22 mouse cellular contexts compared by ENCODE assay signal in genomic region chr13:60169026-60169425, GRCm38 (mm10). TPM values are rescaled to one million over a fixed set of nuclear protein-coding genes. Genes with fewer than 3 reads are reported as not detected.
A peak's percentile ranks its signal among the peaks of the same experiment; 100 is the strongest.
DNase-seq lines count a peak whose midpoint lies in the region; ATAC-seq lines count a peak whose summit lies in the region.
"Had no signal": no experiment of that assay in that cellular context is flagged by ENCODE, and none has a peak within 500 bp of the region (broad histone marks: within the 10 kb centered on the region; RNA-seq: fewer than 3 reads in every experiment).

No protein-coding gene starts in this region.

- H3K9ac ChIP-seq in hindbrain, embryonic 12.5 days = no peak overlapping the region
- no peak overlapping the region for H3K9ac ChIP-seq in midbrain, embryonic 11.5 days (ENCODE audit: low read length)

- no peak overlapping the region for H3K4me2 ChIP-seq in hindbrain, embryonic 12.5 days (replicated peaks)
- no peak overlapping the region for H3K4me2 ChIP-seq in midbrain, embryonic 11.5 days

- peak; percentile 81 for DNase-seq in heart, adult 11 months
- DNase-seq in heart, adult 8-10 months (ENCODE audit: low spot score) = no peak
- no peak for DNase-seq in hindbrain, embryonic 10.5 days (ENCODE audit: low spot score)
- DNase-seq in midbrain, embryonic 11.5 days (ENCODE audit: low spot score, missing footprints) = peak; percentile 69
- no peak for DNase-seq in midbrain, embryonic 10.5 days (ENCODE audit: low spot score)
- DNase-seq: adrenal gland, adult 2 months; adrenal gland, adult 8-10 months; adrenal gland, postnatal 10 days; adrenal gland, postnatal 14 days; adrenal gland, postnatal 25 days; adrenal gland, postnatal 36 days; B cell, adult 2 months; cerebellum, adult 11 months; cerebellum, adult 11-12 months; cerebellum, adult 18-20 months had no signal

- H3K4me1 ChIP-seq in hindbrain, embryonic 10.5 days (replicated peaks) = peaks cover 49% of the 10 kb centered on the region
- H3K4me1 ChIP-seq in hindbrain, embryonic 12.5 days = peaks cover 31% of the 10 kb centered on the region
- peaks cover 36% of the 10 kb centered on the region for H3K4me1 ChIP-seq in midbrain, embryonic 11.5 days (ENCODE audit: control insufficient read depth, insufficient read depth, low read length)
- H3K4me1 ChIP-seq in midbrain, embryonic 10.5 days = peaks cover 47% of the 10 kb centered on the region

- 93% methylated on average over 2 of the region's 2 CpGs for WGBS in hindbrain, embryonic 10.5 days
- 93% methylated on average over 2 of the region's 2 CpGs for WGBS in hindbrain, embryonic 12.5 days
- WGBS in midbrain, embryonic 11.5 days = 98% methylated on average over 2 of the region's 2 CpGs
- WGBS in midbrain, embryonic 10.5 days = 92% methylated on average over 2 of the region's 2 CpGs

- H3K36me3 ChIP-seq in hindbrain, embryonic 10.5 days = no peaks in the 10 kb centered on the region
- no peaks in the 10 kb centered on the region for H3K36me3 ChIP-seq in hindbrain, embryonic 12.5 days
- no peaks in the 10 kb centered on the region for H3K36me3 ChIP-seq in midbrain, embryonic 11.5 days (ENCODE audit: control insufficient read depth, insufficient read depth, low read length)
- H3K36me3 ChIP-seq in midbrain, embryonic 10.5 days = no peaks in the 10 kb centered on the region
- H3K36me3 ChIP-seq: G1E had no signal

- peak overlapping the region; percentile 45; the same call in 1 of the 2 replicates for H3K27ac ChIP-seq in hindbrain, embryonic 10.5 days
- H3K27ac ChIP-seq in hindbrain, embryonic 12.5 days = no peak overlapping the region
- H3K27ac ChIP-seq in midbrain, embryonic 11.5 days (ENCODE audit: low read depth, low read length) = no peak overlapping the region
- H3K27ac ChIP-seq in midbrain, embryonic 10.5 days (replicated peaks) = no peak overlapping the region

- peaks cover 56% of the 10 kb centered on the region for H3K27me3 ChIP-seq in hindbrain, embryonic 10.5 days (ENCODE audit: insufficient read depth, poor library complexity, severe bottlenecking)
- H3K27me3 ChIP-seq in hindbrain, embryonic 12.5 days = 0 out of 2 replicates have a peak, but pooled peaks cover 9% of the 10 kb centered on the region
- peaks cover 27% of the 10 kb centered on the region for H3K27me3 ChIP-seq in midbrain, embryonic 11.5 days (ENCODE audit: control insufficient read depth, insufficient read depth, low read length)
- peaks cover 83% of the 10 kb centered on the region for H3K27me3 ChIP-seq in midbrain, embryonic 10.5 days (ENCODE audit: low read depth, poor library complexity, severe bottlenecking)
- H3K27me3 ChIP-seq: CH12.LX, Patski had no signal

- no peak overlapping the region for H3K4me3 ChIP-seq in hindbrain, embryonic 10.5 days
- no peak overlapping the region for H3K4me3 ChIP-seq in hindbrain, embryonic 12.5 days
- no peak overlapping the region for H3K4me3 ChIP-seq in midbrain, embryonic 11.5 days (ENCODE audit: low read depth, low read length)
- H3K4me3 ChIP-seq in midbrain, embryonic 10.5 days = no peak overlapping the region

- no peak for ATAC-seq in hindbrain, embryonic 12.5 days (ENCODE audit: low FRiP score)
- ATAC-seq in midbrain, embryonic 11.5 days (ENCODE audit: low FRiP score) = no peak
- ATAC-seq: activated CD4-positive, CD25-positive, alpha-beta regulatory T cell, adult 4 months; CD4-positive, CD25-positive, alpha-beta regulatory T cell, adult 4 months; Patski had no signal

- no peaks in the 10 kb centered on the region for H3K9me3 ChIP-seq in hindbrain, embryonic 10.5 days
- no peaks in the 10 kb centered on the region for H3K9me3 ChIP-seq in hindbrain, embryonic 12.5 days (replicated peaks)
- H3K9me3 ChIP-seq in midbrain, embryonic 11.5 days (ENCODE audit: control insufficient read depth, low read length) = no peaks in the 10 kb centered on the region
- 0 out of 2 replicates have a peak, but pooled peaks cover 3% of the 10 kb centered on the region for H3K9me3 ChIP-seq in midbrain, embryonic 10.5 days (replicated peaks)

RNA-seq across cellular contexts. Expression of gene Gas1, which starts 8.1 kb away (rescaled TPM):
- 10 to 100 TPM; 17.6 to 23.8 (median 21.2) TPM for total RNA-seq in heart, adult 8-10 months (2022)
- 78.7 and 97.1 TPM in 2 replicates for polyA plus RNA-seq in hindbrain, embryonic 10.5 days (2016; fragmentation: Nextera tagmentation; extraction: Ambion mirVana)
- 159 and 173 TPM in 2 replicates for polyA plus RNA-seq in hindbrain, embryonic 12.5 days (2016; fragmentation: Nextera tagmentation; extraction: Ambion mirVana)
- 87.2 and 103 TPM in 2 replicates for polyA plus RNA-seq in midbrain, embryonic 11.5 days (2014; fragmentation: Nextera tagmentation; extraction: Ambion mirVana)
- 49.2 and 49.5 TPM in 2 replicates for polyA plus RNA-seq in midbrain, embryonic 10.5 days (2016; fragmentation: Nextera tagmentation; extraction: Ambion mirVana)
- total RNA-seq: CH12.LX, G1E, MEL had no signal
- polyA plus RNA-seq: activated CD4-positive, CD25-positive, alpha-beta regulatory T cell, adult 4 months; CD4-positive, CD25-positive, alpha-beta regulatory T cell, adult 4 months; G1E had no signal

Comparison
In these comparisons a context has a peak if more than half of its experiments do, and no peak if none do; other contexts are left out.
1. DNase-seq: peak in heart, adult 11 months (single experiment) and midbrain, embryonic 11.5 days (single experiment); none in heart, adult 8-10 months (single experiment), hindbrain, embryonic 10.5 days (single experiment) and midbrain, embryonic 10.5 days (single experiment).